Mouse (Mus musculus): ENCODE data around the gene Map3k11. TPM values are rescaled to one million over a fixed set of nuclear protein-coding genes. Genes with fewer than 3 reads are reported as not detected.

The Map3k11 gene
- polyA plus RNA-seq, 1 experiment from 2014 or later, result 10.4 TPM

DNA sequence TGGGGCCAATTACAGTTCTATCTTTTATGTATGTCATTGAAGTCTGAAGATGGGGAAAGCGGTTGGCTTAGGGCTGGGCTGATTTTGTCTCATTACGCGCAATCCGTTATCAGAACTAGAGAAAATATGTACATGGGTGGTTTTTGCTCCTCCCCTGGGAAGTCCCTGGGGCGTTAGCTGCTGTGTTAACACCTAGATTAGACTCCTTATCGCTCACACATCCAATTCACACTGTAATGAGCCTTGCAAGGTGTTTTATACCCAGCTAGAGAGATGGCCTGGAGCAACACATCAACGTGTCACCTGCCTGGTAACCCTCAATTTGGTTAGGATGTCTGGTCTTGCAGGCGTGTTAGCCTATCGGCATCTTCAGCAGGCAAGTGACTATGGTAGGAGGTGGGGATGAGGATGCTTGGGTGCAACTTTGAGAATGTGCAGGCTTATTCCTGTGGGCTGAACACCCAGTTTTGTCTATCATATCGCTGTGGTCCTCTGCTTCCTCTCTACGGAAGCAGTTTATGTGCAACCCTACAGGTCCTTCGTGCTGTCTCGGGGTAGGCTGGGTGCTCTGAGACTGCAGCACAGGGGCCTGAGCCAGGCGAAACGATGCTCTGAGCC, 38.5 kb downstream of the Map3k11 start:
- ATAC-seq, result peak; percentile 22
- WGBS (ENCODE audit: insufficient replicate concordance), result 29% methylated on average over 15 of the region's 15 CpGs
- peaks cover 43% of the 10 kb centered on the region for H3K4me1 ChIP-seq (ENCODE audit: insufficient read depth)
- peak overlapping the region; percentile 91 for H3K4me2 ChIP-seq (ENCODE audit: low read depth, low read length)
- DNase-seq, result peak; percentile 51
- peak overlapping the region; percentile 84 for H3K4me3 ChIP-seq (ENCODE audit: low read depth, low read length)
- H3K27ac ChIP-seq (ENCODE audit: low read depth), result peak overlapping the region; percentile 92
- no peaks in the 10 kb centered on the region for H3K27me3 ChIP-seq (ENCODE audit: insufficient read depth, low read length)
- H3K9me3 ChIP-seq (ENCODE audit: low read length), result no peaks in the 10 kb centered on the region
- H3K36me3 ChIP-seq (replicated peaks; ENCODE audit: insufficient read depth, low read length), result peaks cover 9% of the 10 kb centered on the region
- peak overlapping the region; percentile 88 for H3K9ac ChIP-seq (replicated peaks)
- TF ChIP-seq CTCF (IDR thresholded peaks at IDR 0.05; ENCODE audit: low read depth), result no peak
- peak; percentile 89 for TF ChIP-seq EP300 (IDR thresholded peaks at IDR 0.05; ENCODE audit: low read depth)

GRCm38 (mm10) chr19:5727701-5728100, 39.2 kb downstream of the Map3k11 start:
- ATAC-seq (peak; percentile 12; the same call in 1 of the 2 replicates), DNase-seq (peak; percentile 93)
- WGBS (ENCODE audit: insufficient replicate concordance), result 1% methylated on average over 14 of the region's 14 CpGs
- Histone ChIP-seq H3K27ac (ENCODE audit: low read depth) (peak overlapping the region; percentile 92), H3K9me3 (ENCODE audit: low read length) (no peaks in the 10 kb centered on the region), H3K4me3 (ENCODE audit: low read depth, low read length) (peak overlapping the region; percentile 84), H3K4me1 (ENCODE audit: insufficient read depth) (peaks cover 44% of the 10 kb centered on the region), H3K9ac (replicated peaks) (peak overlapping the region; percentile 88), H3K36me3 (replicated peaks; ENCODE audit: insufficient read depth, low read length) (peaks cover 3% of the 10 kb centered on the region), H3K4me2 (ENCODE audit: low read depth, low read length) (peak overlapping the region; percentile 91), H3K27me3 (ENCODE audit: insufficient read depth, low read length) (no peaks in the 10 kb centered on the region)
- TF ChIP-seq EP300 (IDR thresholded peaks at IDR 0.05; ENCODE audit: low read depth) (no peak; the same call in 1 of the 2 replicates), CTCF (IDR thresholded peaks at IDR 0.05; ENCODE audit: low read depth) (peak; percentile 99)

DNA sequence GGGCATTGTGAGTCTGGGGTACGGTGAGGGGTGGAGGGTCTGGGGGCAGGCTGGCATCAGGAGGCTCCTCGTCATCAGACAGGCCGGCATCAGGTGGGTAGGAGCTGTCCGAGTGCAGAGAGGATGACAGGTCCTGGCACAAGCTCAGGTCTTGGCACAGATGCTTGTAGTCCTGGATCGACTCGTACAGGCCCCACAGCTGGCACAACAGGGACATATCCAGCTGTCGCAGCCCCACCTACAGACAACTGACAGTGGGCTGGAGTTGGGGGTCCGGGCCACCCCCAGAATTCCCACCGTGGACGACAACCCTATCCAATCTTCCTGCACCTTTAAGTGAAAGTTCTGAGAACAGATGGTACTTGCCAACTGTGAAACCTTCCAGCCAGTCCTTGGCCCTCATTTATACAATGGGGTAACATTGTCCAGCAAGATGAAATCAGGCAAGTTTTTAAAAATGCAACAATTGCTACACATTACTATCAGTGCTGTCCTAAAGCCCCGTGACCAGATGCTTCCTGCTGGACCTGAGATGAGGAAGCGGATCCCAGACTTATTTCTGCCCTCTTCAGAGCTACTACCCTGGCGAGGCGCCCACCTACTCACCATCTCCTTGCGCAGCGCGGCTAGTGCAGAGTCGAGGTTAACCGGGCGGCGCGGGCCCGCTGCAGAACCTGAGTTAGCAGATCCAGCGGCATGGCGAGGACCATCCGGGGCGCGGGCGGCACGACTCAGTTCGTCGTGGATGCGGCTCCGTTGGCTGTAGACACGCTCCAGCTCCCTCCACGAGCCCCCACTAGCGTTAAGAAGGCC, 40.3 kb downstream of the Map3k11 start:
- WGBS (ENCODE audit: insufficient replicate concordance), result 9% methylated on average over 37 of the region's 37 CpGs
- H3K9me3 ChIP-seq (ENCODE audit: low read length), result no peaks in the 10 kb centered on the region
- H3K4me2 ChIP-seq (ENCODE audit: low read depth, low read length), result peak overlapping the region; percentile 91
- ATAC-seq, result no peak
- TF ChIP-seq CTCF (IDR thresholded peaks at IDR 0.05; ENCODE audit: low read depth), result no peak
- no peak for TF ChIP-seq EP300 (IDR thresholded peaks at IDR 0.05; ENCODE audit: low read depth)
- peaks cover 44% of the 10 kb centered on the region for H3K4me1 ChIP-seq (ENCODE audit: insufficient read depth)
- H3K9ac ChIP-seq (replicated peaks), result peak overlapping the region; percentile 88
- H3K4me3 ChIP-seq (ENCODE audit: low read depth, low read length), result peak overlapping the region; percentile 84
- H3K27ac ChIP-seq (ENCODE audit: low read depth), result peak overlapping the region; percentile 92
- no peaks in the 10 kb centered on the region for H3K27me3 ChIP-seq (ENCODE audit: insufficient read depth, low read length)
- peak; percentile 62 for DNase-seq
- H3K36me3 ChIP-seq (replicated peaks; ENCODE audit: insufficient read depth, low read length), result no peaks in the 10 kb centered on the region; the same call in none of the 2 replicates

- DNase-seq (peak; percentile 93), ATAC-seq (peak; percentile 40)
- peak within 1 kb of the TSS; percentile 92 for H3K27ac ChIP-seq (ENCODE audit: low read depth)
- no peaks in the 10 kb centered on the region for H3K9me3 ChIP-seq (ENCODE audit: low read length)
- peaks cover 40% of the 10 kb centered on the region for H3K4me1 ChIP-seq (ENCODE audit: insufficient read depth)
- 1% methylated on average over 34 of the region's 37 CpGs for WGBS (ENCODE audit: insufficient replicate concordance)
- H3K9ac ChIP-seq (replicated peaks), result peak within 1 kb of the TSS; percentile 88
- H3K4me2 ChIP-seq (ENCODE audit: low read depth, low read length), result peak within 1 kb of the TSS; percentile 91
- no peaks in the 10 kb centered on the region; the same call in none of the 2 replicates for H3K36me3 ChIP-seq (replicated peaks; ENCODE audit: insufficient read depth, low read length)
- H3K27me3 ChIP-seq (ENCODE audit: insufficient read depth, low read length), result no peaks in the 10 kb centered on the region
- no peak for TF ChIP-seq CTCF (IDR thresholded peaks at IDR 0.05; ENCODE audit: low read depth)
- H3K4me3 ChIP-seq (ENCODE audit: low read depth, low read length), result peak within 1 kb of the TSS; percentile 84
These were observed 40.9 kb downstream of the Map3k11 start, which contains the start of gene Fam89b for GRCm38 (mm10) chr19:5729444-5729815. Fam89b (minus strand) TSS chr19:5729653.

DNA sequence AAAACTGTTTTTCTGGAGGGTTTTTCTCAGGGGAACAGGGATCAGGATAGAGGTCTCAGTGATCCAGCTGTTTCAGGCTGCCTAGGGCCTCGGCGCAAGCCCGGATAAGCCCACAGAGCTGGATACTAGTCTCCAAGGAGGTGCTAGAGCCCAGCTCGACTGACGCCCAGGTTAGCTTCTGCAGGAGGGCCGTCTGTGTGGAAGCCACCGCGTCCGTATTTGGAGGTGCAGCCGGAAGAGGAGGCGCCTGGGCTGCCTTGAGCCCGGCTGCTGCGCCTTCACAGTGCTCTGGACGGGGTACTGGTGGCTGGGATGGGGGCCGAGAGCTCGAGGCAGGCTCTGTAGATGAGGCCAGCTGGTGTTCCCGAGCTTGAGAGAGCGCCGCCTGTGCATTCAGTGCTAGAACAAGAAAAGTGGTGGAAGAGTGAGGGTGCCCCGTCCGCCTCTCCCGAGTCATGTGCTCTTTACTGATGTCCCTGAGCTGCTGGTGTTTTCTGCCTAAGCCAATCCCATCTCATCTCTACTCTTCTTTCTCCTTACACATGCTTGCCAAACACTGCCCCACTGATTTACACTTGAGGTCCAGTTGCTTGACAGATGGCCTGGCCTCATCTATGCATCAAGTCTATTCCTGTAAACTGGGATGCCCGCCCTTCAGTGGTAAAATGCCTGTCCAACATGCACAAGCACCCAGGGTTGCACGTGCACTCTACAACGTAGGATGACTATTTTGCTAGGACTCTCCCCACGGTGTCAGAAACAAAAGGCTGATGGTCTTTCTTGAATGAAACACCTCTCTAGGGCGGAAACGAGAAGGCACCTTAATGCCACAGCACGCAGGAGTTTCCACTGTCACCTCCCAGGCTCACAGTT, 42.0 kb downstream of the Map3k11 start:
- Histone ChIP-seq H3K27ac (ENCODE audit: low read depth) (no peak overlapping the region), H3K27me3 (ENCODE audit: insufficient read depth, low read length) (no peaks in the 10 kb centered on the region), H3K4me2 (ENCODE audit: low read depth, low read length) (peak overlapping the region; percentile 95), H3K9me3 (ENCODE audit: low read length) (no peaks in the 10 kb centered on the region), H3K36me3 (replicated peaks; ENCODE audit: insufficient read depth, low read length) (no peaks in the 10 kb centered on the region; the same call in 1 of the 2 replicates), H3K4me1 (ENCODE audit: insufficient read depth) (peaks cover 40% of the 10 kb centered on the region), H3K9ac (replicated peaks) (peak overlapping the region; percentile 67), H3K4me3 (ENCODE audit: low read depth, low read length) (peak overlapping the region; percentile 62)
- no peak for TF ChIP-seq EP300 (IDR thresholded peaks at IDR 0.05; ENCODE audit: low read depth)
- TF ChIP-seq CTCF (IDR thresholded peaks at IDR 0.05; ENCODE audit: low read depth), result no peak
- WGBS (ENCODE audit: insufficient replicate concordance), result 75% methylated on average over 29 of the region's 29 CpGs
- DNase-seq (no peak), ATAC-seq (no peak)
